Mouse (Mus musculus) thymus, postnatal 0 days (tissue): ENCODE results near the gene Crip2. TPM values are rescaled to one million over a fixed set of nuclear protein-coding genes. Genes with fewer than 3 reads are reported as not detected.

ENCODE experiments used
- DNase-seq: peaks from one replicate; pipeline ENCODE4 v3.0.0-alpha.2; 2015; ENCODE audit warnings: low spot score
- polyA plus RNA-seq: library from polyadenylated mRNA; unstranded; fragments of >200 nt; fragmentation: Nextera tagmentation; extraction: Ambion mirVana; gene quantifications from 2 replicates; pipeline ENCODE4 v1.2.1, GENCODE M21; 2015

Gene Crip2
- polyA plus RNA-seq, 1 experiment from 2014 or later, result 122 TPM

DNA sequence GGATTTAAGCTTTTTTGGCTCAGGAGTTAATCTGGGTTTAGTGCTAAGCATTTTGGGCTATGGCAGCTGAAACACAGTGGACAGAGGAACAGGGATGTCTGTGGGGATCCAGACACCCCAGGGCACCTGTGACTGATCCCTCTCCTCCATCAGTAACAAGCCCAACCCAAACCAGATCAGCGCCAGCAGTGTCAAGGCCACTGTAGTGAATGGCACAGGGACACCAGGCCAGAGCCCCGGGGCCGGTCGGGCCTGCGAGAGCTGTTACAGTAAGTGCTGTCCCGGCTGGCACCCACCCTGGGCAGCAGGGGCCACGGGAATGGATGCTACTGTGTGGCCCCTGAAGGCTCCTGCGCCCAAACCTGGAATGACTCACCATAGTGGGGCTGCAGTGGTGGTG is 9.3 kb upstream of the Crip2 start:
- no peak for DNase-seq

DNA sequence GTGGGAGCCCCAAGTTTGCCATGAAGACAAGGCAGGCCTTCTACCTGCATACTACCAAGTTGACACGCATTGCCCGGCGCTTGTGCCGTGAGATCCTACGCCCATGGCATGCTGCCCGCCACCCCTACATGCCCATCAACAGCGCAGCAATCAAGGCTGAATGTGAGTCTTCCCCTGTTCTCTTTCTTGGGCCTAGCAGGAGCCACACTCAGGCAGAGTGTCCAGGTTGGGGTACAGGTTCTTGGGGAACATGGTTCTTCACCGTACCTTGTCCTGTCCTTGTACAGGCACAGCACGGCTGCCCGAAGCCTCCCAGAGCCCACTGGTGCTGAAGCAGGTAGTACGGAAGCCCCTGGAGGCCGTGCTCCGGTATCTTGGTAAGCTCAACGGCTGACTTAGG is 8.4 kb upstream of the Crip2 start:
- DNase-seq, result no peak

DNA sequence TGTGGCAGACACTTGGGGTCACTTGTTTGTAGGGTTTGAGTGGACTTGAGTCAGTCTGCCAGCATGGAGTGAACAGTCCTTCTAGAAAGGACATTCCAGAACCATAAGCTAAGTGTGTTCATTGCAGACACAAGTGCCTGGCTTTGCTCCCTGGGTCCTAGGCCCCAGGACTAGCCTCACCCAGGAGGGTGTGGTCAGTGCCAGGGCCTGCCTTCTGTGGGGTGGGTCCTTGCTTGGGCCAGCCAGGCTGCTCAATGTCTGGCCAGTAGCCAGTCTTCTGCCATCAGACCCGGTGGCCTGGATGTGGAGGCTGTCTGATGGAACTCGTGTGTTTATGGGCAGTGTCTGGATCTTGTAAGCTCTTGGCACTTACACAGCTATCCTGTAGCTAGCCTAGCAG is 7.5 kb upstream of the Crip2 start:
- no peak for DNase-seq

DNA sequence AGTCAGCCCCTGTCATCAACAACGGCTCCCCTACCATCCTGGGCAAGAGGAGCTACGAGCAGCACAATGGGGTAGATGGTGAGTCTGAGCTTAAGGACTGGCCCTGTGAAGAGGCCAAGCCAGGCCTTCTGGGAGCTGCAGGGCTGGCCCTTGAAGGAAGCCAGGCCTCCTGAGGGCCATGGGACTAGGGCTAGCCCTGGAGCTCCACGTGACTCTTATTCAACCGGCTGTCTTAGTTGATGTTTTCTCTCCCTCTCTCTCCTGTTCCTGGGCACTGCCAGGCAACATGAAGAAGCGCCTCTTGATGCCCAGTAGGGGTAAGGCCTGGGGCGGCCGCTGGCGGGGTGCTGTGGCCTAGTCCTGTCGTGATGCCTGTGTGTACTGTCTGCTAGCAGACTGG is 6.8 kb upstream of the Crip2 start:
- DNase-seq, result no peak

DNA sequence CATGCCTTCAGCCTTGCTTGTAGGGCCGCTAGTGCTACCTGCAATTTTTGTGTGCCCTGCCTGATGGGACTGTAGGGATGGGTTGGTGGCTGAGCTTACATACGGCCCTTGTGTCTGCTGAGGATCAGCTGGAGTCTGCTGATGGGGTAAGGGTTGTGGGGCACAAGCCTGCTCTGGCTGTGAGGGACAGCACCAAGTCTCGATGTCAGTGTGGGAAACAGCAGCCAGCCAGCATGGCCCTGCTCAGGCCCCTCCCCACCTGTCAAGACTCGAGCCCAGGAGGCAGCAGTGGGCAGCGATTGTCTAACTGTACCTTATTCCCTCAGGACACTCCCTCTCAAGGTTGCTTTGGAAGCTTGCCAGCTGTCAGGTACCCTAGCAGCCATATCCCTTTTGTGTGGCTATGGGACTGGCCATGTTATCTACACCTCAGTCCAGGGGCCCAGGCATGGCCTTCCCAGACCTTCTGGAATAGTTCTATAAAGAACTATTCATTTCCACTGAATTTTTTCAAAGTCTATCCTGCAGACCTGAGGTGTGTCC is 6.1 kb upstream of the Crip2 start:
- DNase-seq, result no peak

DNA sequence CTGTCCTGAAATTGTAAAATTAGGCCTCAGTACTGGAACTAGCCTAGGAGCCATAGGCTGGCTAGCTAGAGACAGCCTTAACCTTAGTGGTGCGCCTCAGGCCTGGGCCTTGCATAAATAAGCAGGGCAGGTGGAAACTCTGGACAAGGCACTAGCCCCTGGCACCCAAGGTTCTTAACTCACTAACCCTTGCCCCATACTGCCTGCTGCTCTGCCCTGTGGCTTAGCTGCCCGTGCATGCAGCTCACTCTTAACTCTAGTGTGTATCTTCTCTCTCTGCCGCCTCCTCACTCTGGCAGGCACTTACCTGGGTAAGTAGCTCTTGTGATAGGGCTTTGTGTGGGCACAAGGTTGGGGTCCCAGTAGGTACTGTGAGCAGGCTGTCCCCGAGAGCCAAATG is 5.5 kb upstream of the Crip2 start:
- DNase-seq, result no peak

DNA sequence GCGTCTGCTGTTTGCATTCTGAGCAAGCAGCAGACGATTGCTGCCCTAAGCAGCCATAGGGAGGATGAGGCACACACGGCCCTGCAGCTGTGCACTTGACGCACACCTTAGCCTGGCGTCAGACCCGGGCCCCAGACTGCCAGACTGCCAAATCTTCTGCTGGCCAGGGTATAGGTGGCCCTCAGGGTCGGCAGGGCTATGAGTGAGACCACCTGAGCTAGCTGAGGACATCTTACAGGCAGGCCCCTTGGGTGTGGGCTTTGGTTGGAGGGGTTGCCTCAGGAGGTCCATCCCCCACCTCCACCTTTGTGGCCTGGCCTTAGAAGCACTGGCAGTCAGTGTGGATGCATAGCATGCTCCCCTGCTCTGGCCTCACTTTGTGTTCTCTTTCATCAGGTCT is 4.6 kb upstream of the Crip2 start:
- DNase-seq, result no peak

DNA sequence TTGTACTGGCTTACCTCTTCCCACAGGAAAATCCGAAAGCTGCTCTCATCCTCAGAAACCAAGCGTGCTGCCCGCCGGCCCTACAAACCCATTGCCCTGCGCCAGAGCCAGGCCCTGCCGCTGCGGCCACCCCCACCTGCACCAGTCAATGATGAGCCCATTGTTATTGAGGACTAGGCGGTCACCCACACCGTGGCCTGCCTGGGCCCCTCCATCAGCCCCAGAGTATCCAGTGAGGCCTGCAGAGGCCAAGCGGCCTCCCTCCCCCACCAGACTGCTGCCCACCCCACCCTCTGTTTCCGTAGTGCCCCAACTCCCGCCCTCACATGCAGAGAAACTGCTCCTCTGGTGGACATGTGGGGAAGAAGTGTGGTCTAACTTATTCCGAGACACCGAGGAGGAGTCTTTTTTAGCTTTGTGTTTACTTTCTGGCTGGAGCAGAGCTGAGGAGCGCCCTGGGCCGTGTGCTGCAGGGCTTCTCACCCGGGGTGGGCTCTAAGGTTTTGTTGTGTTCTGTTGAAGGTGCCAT is 3.5 kb upstream of the Crip2 start:
- DNase-seq, result no peak

DNA sequence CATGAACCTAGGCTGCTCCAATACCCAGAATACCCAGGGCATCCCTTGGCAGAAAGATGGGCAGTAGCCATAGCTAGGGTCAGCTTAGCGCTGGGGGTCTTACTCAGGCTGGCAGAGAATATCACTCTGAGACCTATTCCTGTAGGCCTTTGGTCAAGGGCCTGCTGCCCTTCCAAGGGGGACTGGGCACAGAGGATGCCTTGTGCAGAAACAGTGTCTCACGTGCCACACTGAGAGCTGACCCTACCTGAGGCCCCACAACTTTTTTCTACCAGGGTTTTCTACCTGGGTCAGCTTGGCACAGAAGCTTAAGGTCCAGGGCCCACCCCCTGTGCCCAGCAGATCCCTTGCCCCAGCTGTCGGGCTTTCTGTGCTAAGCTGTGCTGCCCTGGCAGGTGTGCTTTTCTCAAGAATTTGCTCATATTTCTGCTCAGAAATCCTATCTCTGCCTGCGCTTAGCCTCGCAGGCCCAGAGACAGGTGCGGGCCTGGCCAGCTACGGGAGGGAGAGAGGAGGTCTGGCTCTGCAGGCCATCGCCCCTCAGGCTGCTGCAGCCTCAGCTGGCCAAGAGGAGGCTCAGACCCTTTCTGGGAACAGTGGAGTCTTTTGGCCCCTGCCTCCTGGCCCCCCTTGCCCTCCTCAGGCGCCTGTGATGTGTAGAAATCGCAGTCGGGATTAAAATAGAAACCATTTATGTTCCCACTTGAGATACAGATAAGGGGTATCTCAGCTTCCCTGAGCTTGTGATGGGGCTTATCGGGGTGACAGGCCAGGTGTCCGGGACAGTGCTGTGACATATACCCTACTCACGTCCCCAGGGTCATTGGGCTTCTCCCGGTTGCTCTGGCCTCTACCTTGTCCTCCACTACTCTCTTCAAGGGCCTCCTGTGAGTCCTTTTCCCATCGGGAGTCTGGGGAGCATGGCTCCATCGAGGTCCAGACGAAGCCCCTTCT is 2.5 kb upstream of the Crip2 start:
- no peak for DNase-seq

DNA sequence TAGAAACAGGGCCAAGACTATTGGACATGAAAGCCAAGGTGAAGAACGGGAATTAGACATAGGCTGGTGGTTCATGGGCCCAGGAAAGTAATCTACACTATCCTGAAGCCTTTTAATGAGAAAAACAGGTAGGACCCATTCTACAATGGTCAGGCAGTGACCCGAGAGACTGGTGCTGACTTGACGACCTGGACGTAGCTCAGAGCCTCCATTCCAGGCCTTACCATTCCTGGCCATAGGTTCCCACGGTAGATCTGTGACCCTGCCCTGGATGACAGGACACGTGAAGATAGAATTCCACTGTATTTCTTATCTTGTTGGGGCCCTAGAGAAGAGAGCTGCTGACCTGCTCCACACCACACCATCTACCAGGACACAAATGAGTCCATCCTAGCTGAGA is 1.7 kb upstream of the Crip2 start:
- no peak for DNase-seq

DNA sequence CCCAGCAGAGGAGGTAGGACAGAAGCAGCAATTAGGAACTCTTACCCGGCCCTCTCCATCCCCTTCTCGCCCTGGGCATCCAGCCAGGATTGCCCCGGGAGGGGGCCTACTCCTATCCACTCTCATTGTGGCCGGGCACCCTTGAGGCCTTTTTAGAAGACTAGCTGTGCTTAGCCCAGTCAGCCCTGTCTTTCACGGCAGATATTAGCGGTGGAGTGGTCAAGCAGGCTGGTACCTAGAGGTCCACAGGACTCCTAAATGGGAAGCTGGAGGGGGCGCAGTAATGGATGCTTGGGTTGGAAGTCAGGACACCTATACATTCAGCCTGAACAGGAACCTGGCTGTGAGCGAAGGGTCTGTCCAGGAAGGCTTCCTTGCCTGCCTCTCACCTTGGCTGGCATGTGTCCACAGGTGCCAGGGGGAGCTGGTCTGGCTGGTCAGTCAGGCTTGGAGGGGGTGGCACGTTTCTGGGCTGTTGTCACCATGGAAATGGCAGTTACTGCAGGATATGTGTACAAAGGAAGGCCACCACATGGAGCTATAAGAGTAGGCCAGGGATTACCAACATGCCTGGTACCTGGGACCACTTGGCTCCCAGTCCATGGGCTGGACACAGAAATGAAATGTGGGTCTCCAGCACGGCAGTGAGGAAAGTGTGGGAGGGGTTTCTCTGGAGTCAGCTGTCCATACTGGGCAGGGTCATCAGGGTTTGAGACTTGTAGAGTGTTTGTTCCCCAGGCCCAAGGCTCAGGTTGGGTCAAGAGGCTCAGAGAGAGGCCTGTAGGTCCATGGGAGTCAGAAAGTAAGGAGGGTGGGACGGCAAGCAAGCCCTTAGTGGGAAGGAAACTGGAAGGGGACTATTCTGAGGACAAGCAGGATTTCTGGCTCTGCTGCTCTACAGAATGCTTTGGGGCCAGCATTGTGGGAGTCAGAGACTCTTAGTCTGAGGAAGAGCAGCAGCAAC is 853 bp upstream of the Crip2 start:
- DNase-seq, result no peak

DNA sequence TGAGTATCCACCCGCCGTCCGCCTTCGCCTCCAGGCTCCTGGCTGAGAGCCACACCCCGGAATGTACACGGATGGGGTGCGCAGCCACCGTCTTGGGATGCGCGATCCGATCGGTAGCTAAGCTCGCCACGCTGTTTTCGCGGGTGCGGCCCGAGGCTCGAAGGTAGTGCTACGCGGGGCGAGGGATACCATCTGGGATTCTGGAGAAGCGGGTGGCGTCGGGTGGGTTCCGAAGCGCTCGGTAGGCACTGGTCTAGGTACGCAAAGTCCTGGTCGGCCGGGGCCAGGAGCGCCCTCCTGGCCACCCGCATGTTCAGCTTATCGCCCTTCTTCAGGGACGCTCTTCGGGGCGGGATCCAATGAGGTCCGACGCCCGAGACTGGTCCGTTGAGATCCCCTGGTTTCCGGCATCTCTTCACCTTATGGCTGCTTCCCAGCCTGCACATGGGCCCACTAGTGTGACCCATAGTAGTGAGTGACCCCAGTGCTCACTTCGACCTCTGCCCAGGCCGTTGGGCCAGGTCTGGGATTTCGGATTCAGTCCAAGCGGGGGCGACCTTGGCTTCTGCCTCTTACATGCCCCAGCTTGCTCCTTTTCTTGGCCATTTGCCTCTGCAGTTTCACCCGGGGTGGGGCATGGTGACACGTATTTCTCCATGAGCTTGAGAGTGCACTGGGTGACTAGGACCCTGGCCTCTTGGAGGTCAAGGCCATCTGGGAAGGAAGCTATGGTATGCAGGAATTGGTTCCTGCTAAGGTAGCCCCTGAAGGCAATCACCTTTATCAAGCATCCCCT is 778 bp downstream of the Crip2 start:
- DNase-seq, result no peak

DNA sequence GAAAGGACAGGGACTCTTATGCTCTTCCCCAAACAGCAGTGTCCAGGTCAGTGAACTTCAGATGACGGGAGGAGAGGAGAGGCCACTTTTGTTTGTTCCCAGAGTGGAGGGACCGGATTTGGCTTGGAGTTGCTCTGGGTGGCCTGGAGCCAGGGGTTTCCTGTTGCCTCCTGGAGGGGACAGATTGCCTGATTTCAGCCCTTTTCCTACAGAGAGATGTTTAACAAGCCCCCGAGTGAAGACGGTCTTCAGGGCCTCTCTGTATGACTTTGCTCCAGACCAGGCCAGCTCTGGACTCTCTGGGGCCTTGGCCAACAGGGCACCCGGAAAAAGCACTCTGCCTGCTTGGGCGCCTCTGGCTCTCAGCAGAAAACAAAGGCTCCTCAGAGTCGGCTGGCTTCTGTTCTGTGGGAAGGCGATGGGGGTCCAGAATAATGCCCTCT is 1.5 kb downstream of the Crip2 start:
- no peak for DNase-seq

DNA sequence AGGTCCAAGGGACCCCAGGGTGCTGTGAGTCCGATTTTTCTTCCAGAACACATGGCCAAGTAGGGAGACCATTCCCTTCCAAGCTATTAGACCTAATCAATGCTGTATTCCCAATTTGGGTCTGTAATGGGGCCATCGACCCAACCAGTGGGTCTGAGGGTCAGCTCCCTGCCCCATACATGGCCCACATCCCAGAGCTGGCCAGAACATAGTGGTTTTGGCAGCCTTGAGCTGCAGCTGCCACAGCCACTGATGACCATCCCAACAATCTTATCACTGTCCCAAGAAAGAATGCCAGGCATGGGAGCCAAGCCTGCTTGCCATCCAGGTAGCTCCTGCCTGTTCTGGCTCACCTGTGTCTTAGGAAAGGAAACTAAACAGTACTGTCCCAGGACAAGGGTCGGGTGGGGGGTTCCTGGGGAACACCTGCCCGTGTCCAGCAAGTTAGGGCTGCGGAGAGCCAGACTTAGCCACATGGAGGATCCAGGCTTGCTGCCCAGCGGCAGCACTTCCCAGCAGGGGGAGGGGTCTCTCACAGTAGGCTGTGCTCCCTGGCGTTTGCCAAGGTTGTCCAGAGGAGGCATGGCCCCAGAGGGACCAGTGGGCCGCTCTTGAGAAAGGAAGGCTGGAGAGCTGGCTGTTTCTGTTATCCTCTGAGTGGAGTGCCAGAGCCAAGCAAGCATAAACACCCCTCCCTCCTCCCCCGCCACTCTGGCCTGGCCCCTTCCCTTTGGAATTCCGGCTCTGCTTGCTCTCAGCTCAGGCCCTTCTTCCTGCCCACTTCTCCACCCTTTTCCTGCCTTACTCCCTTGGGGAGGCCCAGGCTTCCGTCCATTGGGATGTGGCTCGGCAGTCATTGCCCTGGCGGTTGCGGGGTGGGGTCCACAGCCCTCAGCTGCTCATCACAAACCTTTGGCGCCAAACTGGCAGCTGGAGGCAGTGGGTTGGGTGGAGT is 2.3 kb downstream of the Crip2 start:
- no peak for DNase-seq

DNA sequence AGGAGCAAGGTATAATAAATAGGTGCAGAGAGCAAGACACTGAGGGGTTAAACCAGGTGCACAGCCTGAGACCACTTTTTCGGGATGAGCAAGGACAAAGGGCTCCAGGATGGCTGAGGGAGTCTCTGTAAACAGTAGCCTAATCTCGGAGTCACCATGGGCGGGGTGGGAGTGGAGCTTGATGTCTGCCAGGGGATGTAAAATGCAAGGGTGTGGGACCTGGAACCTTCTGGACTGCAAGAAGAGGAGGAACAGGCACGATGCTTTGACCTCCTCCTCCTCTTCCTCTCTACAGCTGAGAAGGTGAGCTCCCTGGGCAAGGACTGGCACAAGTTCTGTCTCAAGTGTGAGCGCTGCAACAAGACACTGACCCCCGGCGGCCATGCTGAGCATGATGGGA is 3.1 kb downstream of the Crip2 start:
- DNase-seq, result no peak

DNA sequence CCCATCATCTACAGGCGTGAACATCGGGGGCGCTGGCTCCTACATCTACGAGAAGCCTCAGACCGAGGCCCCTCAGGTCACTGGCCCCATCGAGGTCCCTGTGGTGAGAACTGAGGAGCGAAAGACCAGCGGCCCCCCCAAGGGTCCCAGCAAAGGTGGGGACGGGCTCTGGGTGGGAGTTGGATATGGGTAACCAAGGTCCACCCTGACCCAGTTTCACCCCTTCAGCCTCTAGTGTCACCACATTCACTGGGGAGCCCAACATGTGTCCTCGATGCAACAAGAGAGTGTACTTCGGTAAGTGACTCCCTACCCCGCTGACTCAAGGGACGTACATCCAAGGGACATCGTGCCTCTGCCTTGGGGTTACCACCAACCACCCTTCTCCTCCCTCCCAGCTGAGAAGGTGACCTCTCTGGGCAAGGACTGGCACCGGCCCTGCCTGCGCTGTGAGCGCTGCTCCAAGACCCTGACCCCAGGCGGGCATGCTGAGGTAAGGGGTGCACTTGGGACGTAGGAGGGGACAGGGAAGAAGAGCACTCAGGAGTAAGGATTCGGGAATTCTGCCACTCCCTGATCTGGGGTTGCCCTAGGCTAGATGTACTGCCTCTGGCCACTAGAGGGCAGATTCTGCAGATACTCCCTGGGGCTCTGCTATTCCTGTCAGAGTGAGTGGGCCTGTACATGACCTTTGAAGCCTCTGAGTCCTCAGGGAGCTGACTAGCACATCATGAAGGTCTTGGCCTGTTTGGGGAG is 4.1 kb downstream of the Crip2 start:
- peak; percentile 55 for DNase-seq

DNA sequence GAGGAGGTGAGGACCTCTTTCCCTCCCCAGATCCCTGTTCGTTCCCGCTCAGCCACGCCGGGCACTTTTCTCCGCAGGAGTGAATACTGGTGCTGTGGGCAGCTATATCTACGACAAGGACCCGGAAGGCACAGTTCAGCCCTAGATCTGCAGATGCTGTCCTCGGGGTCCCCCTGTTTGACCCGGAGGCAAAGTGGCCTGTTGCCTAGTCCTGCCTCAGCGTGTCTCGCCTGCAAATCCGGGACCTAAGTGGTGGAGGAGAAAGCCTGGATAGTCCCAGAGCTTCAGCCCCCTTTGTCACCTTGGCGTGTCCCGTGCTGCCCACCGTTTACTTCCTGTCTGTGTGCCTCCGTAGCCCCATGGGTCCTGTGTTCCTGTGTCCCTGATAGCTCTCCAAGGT is 4.8 kb downstream of the Crip2 start:
- no peak for DNase-seq

DNA sequence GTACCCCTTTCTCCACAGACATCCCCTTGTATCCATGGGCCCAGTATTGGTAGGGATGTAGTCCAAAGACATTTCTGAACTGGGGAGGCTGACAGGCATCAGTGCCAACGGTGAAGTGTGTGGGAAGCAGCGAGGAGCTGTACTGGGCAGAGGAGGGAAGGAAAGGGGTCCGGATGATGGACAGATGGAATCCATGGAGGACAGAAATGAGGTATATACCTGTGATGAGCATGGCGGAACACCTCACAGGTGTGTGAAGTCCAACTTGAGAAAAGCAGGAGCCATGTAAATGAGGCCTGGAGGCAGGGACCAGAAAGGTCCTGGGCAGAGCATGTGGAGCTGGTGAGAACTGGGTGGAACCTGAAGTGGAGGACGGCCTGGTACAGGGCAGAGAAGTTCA is 5.6 kb downstream of the Crip2 start:
- DNase-seq, result no peak
